Mouse (Mus musculus): Measurements from ENCODE around the gene Vti1a.

Gene Vti1a

GRCm38 (mm10) chr19:55523340-55523739 is 207.2 kb downstream of the Vti1a start:
- DNase-seq (ENCODE audit: low spot score in 2 of 2): peak; percentile 73 to 85

- DNase-seq (ENCODE audit: low spot score in 2 of 2): no peak
Measured at GRCm38 (mm10) chr19:55524385-55524784, 208.3 kb downstream of the Vti1a start.

DNA sequence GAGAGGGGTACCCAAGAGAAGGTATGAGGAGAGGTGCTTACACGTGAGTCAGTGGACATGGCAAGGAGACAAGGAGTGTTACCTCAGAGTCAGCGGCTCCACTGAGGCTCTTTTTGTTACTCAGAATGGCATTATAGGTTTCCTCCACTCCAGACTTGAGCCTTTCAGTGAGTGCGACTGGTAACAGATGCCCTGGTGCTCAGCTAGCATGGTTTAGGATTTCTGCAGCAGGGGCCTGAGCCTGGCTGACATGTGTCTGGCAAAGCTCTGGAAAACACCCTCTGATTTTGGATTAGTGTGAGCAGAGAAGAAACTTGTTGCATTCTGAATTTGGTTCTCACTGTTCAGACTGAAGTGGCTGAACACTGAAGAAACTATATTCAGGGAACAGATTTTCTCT is 209.0 kb downstream of the Vti1a start:
- no peak for DNase-seq (ENCODE audit: low spot score in 2 of 2)

DNA sequence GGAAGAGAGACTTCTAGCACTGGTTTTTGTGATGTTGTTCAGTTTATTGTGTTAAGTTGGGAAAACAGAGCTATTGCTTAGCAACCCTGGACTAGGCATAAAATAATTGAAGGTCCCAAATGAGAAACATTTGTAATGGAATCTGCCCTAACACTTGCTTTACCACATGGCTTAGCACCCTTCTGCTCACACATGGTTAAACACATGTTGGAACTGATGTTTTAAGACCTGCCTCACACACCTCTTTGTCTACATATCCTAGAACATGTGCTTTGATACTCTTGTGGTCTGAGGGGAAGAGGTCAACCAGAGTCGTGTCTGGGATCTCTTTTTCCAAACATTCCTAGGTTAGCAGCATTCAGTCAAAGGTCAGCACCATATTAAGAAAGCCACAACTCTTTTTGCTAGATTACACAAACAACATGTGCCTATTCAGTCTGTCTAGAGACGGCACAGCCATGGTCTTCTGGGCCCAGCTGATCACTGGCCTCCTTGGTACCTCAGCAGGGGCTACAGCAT is 210.7 kb downstream of the Vti1a start:
- DNase-seq (ENCODE audit: low spot score in 2 of 2): no peak

GRCm38 (mm10) chr19:55530041-55530440 is 213.9 kb downstream of the Vti1a start:
- no peak for DNase-seq (ENCODE audit: low spot score in 2 of 2)

GRCm38 (mm10) chr19:55532681-55533080 is 216.6 kb downstream of the Vti1a start:
- no peak for DNase-seq (ENCODE audit: low spot score in 2 of 2)

DNA sequence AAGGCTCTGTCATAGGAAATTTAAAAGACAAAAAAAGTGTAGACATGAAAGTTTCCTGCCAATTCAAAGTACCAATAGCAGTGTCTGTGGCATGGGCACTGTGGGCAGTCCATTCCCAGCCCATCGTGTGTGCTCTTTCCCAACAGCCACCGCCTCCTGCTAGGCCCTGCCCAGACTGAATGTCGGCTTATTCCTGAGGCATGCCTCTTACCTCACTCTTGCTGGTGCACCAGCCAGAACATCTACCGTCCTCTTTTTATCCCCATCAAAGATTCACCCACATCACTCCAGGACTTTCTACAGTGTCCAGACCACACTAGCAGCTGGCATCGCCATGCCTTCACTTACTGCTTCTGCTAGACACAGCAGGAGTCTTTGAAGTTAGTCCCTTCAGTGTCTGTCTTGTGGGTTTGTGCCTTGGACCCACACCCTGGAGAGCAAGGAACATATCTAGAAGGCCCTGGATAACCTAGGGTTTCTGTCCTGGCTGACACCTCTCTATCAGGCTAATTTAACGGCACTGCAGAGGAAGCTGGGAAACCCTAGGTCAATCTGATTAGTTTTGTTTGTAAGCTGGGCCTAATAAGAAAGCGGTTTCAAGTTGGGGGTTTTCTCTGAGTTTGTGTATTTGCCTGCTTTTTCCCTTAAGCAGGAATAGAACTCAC is 220.3 kb downstream of the Vti1a start:
- DNase-seq (ENCODE audit: low spot score in 2 of 2): no peak

DNA sequence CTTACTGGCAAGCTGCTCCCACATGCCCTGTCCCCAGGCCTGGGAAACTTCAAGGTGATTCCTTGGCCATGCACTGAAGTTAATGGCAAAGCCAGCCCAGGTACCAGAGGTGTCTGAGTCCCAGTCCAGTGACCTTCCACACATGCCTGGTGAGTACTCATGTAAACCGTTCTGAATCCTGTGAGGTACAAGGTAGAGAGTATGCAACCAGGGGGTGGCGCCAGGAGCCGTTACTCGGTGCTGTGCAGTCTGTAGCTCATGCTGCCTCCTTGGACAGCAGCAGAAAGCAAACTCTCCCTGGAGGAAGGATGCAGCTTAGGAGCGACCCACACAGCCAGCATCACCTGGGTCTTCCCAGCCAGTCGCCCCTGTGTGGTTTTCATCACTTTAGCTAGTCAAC is 221.6 kb downstream of the Vti1a start:
- DNase-seq (ENCODE audit: low spot score in 2 of 2): no peak

GRCm38 (mm10) chr19:55541641-55542040 is 225.5 kb downstream of the Vti1a start:
- no peak for DNase-seq (ENCODE audit: low spot score in 2 of 2)

GRCm38 (mm10) chr19:55542461-55542860 is 226.4 kb downstream of the Vti1a start:
- DNase-seq (ENCODE audit: low spot score in 2 of 2): no peak

- no peak for DNase-seq (ENCODE audit: low spot score in 2 of 2)
Measured at GRCm38 (mm10) chr19:55543188-55543587, 227.1 kb downstream of the Vti1a start.

- DNase-seq (ENCODE audit: low spot score in 2 of 2): no peak
Measured at GRCm38 (mm10) chr19:55544498-55544897, 228.4 kb downstream of the Vti1a start.

- DNase-seq (ENCODE audit: low spot score in 2 of 2): peak in 1 of 2 experiments; percentile 39
Measured at GRCm38 (mm10) chr19:55545529-55545928, 229.4 kb downstream of the Vti1a start.

GRCm38 (mm10) chr19:55546009-55546528 is 230.0 kb downstream of the Vti1a start:
- DNase-seq (ENCODE audit: low spot score in 2 of 2): no peak

GRCm38 (mm10) chr19:55548206-55548605 is 232.1 kb downstream of the Vti1a start:
- DNase-seq (ENCODE audit: low spot score in 2 of 2): no peak

DNA sequence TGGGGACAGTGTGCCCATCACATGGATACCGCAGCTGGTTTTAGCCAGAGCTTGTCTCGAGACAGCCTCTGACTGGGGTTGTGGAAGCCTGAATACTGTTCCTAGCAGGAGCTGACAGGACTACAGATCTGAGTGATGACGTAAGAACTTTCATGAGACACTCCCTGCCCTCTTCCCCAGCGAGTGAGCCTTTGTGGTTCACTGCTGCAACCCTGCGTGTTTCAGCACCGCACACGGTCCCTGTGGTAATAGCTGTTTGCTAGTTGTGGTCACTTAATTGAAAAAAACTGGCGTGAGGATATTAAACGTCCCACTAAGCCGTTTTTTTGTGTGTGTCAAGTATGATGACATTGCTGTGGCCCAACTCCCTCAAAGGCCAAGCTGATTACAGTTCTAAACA is 232.6 kb downstream of the Vti1a start:
- DNase-seq (ENCODE audit: low spot score in 2 of 2): no peak

DNA sequence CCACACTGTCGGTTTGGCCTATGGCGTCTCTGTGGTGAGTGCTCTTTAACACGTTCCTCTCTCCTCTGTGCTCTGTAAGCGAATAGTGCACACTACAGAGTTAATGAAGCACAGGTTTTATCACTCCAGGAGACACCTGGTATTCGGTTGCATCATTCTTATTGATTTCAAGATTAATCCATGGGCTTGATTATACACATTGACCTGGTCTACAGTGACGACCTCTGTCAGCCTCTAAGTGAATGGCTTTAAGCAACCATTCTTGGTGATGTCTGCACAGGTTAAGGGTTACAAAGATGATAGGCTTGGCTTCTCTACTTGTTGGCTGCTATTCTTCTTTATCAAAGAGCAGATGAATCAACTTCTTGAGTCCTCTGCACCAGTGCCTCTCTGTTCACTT is 234.1 kb downstream of the Vti1a start:
- DNase-seq (ENCODE audit: low spot score in 2 of 2): no peak

DNA sequence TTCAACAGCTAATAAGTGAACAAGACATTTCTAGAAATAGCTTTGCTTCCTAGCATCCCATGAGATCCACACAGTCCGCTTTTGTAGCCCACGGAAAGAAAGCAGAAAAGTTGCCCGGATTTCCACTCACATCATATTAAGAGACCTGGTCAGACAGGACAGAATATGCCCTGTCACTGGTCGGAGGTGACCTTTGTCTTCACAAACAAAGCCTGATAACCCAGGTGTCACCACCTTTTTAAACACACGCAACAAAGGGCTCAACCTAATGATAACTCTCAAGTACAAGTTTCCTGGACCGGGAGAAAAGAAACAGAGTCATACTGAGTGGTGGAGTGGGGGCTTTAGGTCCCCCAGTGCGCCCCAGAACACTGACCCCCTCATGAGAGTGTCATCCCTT is 236.2 kb downstream of the Vti1a start:
- DNase-seq (ENCODE audit: low spot score in 2 of 2): no peak

DNA sequence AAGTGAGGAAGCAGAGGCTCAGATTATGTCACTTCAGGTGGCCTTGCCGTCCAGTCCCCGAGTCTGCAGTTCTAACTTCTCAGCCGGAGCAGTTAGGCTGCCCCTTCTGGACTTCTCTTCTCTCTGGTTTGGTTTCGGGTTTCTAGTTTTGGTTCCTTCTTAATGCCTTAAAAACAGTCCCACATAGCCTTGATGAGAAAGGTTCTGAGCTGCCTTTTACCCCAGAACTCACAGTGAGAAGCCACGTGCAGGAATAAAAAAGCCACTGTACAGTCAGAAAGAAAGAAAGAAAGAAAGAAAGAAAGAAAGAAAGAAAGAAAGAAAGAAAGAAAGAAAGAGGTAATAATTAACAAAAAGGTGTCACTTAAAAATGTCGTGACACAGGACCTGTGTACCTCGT is 236.8 kb downstream of the Vti1a start:
- no peak for DNase-seq (ENCODE audit: low spot score in 2 of 2)

DNA sequence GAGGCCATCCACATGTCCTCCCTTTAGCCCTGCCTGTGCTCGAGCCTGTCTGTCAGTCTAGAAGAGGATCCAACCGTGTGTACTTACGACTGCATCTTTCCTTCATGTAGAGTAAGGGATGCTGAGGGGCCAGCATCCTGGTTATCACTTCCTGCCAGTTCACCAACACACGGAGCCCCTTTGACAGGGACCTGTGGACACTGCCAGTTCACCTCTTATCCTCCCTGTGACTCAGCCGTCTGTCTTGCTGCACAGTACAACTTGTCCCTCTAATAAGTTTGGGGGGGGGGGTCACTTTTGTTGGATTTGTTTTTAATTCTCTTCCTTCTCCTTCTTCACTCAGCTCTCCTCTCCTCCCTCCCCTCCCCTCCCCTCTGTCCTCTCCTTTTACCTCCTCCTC is 238.2 kb downstream of the Vti1a start:
- no peak for DNase-seq (ENCODE audit: low spot score in 2 of 2)

GRCm38 (mm10) chr19:55554703-55555102 is 238.6 kb downstream of the Vti1a start:
- no peak for DNase-seq (ENCODE audit: low spot score in 2 of 2)

- peak; percentile 30 to 44 for DNase-seq (ENCODE audit: low spot score in 2 of 2)
Measured at GRCm38 (mm10) chr19:55556168-55556999, 240.3 kb downstream of the Vti1a start.

DNA sequence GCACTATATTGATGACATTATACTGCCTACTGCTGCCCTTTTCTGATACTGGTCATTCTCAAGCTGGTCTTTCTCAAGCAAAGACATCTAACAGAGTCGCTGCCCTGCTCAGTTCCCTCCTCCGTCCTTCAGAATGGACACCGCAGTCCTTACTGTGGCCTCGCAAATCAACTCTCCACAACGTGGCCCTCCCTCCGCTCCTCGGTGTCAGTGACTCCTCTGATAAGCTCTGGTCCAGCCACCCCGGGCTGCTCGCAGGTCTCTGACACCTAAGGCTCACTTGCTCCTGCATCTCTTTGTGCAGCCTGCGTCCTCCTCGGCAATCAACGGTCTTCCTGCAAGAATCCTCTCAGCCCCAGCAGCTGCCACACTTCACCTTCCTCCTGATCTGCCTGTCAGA is 243.2 kb downstream of the Vti1a start:
- DNase-seq (ENCODE audit: low spot score in 2 of 2): no peak
